Mouse (Mus musculus): ENCODE results near the gene Klc3.

The Klc3 gene

DNA sequence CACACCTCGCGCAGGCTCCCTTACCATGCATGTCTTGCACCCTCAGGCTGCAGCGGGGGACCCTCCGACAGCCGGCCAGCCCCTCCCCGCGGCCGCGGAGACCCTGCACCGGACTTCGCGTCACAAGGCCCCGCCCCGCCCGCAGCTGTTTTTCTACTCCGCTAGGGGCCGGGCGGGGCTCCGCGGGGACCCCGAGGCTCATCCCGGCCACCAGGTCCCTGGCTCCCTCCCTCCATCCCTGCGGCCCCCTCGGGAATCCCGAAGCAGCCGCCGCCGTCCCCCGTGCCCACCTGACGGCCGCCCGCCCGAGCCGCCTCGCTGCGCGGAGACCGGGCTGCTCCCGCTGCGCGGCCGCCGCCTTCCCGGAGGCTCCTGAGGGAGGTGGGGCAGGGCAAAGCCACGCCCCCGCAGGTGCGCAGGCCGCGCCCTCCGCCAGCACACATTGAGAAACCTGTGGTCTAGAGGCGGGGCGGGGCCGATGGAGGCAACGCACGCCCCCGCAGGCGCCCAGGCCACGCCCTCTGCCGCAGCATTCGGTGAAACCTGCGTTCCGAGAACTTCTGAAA, at the start of gene Klc3:
Klc3 (minus strand) TSS at position 374 of the 566 bp plus-strand sequence.
- peak in 1 of 2 experiments; percentile 37 for DNase-seq

DNA sequence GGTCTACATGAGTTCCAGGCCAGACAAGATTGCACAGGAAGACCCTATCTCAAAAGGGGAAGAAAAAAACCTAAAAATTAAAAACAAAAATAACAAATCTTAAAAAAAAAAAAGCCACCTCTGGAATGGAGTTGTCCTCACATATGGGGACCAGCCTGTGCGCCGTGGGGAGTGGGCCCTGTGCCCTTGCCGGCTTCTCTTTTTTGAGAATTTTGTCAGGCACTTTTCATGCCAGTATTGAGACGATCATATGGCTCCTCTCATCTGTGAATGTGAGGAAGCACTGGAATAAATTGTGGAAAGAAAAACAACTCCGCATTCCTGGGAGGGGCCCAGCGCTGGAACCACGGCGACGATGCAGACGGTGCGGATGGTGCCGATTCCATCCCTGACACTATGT, 45.3 kb upstream of the Klc3 start:
- DNase-seq, result no peak

- peak; percentile 58 to 70 for DNase-seq
Observed at GRCm38 (mm10) chr7:19447689-19448088, 43.8 kb upstream of the Klc3 start.

GRCm38 (mm10) chr7:19444801-19445200, 40.9 kb upstream of the Klc3 start:
- DNase-seq, result no peak

GRCm38 (mm10) chr7:19443344-19443743, 39.4 kb upstream of the Klc3 start:
- DNase-seq, result peak; percentile 91 to 96

- no peak for DNase-seq
Observed at GRCm38 (mm10) chr7:19441448-19442091, 37.7 kb upstream of the Klc3 start.

- DNase-seq, result no peak
Observed at GRCm38 (mm10) chr7:19437048-19437447, 33.1 kb upstream of the Klc3 start.

DNA sequence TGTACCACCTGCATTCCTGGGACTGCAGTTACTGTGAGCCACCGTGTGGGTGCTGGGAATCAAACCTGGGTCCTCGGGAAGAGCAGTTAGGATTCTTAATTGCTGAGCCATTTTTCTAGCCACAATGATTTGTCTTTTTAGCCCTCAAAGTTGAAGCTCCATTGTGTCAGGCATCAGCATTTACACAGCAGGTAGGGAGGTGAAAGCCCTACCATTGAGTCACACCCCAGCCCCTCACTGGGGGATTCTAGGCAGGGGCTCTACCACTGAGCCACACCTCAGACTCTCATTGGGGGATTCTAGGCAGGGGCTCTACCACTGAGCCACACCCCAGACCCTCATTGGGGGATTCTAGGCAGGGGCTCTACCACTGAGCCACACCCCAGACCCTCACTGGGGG, 32.4 kb upstream of the Klc3 start:
- DNase-seq, result no peak

DNA sequence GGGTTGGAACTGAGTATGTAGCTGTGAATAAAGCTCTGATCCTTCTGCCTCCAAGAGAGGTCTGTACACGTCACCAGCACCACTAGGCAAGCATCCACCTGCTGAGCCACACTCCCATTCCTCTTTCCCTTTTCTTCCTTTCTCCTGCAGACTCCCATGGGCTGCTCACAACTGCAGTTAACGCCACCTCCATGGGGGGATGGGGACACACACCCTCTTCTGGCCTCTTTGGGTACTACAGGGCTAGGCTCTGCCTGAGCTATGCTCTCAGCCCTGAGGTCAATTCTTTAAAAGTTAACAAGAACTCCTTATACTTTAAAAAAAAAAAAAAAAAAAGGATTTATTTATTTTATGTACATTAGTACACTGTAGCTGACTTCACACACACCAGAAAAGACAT, 28.6 kb upstream of the Klc3 start:
- no peak for DNase-seq

- DNase-seq, result no peak
Observed at GRCm38 (mm10) chr7:19430402-19430801, 26.5 kb upstream of the Klc3 start.

GRCm38 (mm10) chr7:19429726-19430125, 25.8 kb upstream of the Klc3 start:
- peak; percentile 63 to 64 for DNase-seq

- DNase-seq, result no peak
Observed at GRCm38 (mm10) chr7:19427999-19428650, 24.2 kb upstream of the Klc3 start.

- DNase-seq, result no peak
Observed at GRCm38 (mm10) chr7:19426888-19427287, 23.0 kb upstream of the Klc3 start.

DNA sequence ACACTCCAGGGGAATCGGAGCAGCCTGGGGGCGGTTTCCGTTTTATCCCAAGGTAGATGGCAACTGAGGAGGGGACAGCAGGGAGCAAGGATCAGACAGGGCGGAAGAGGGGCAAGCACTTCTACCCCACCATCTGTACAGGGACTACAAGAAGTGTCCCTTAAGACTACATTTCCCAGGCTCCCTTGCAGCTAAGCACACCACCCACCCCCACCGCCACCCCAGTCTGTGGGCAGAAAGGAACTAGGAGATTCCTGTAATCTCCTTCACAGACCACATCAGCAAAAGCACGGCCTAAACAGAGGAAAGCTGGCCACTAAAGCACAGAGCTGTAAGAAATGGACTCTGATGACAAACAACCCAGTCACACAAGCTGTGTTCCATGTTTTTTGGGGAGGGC, 22.4 kb upstream of the Klc3 start:
- no peak for DNase-seq

DNA sequence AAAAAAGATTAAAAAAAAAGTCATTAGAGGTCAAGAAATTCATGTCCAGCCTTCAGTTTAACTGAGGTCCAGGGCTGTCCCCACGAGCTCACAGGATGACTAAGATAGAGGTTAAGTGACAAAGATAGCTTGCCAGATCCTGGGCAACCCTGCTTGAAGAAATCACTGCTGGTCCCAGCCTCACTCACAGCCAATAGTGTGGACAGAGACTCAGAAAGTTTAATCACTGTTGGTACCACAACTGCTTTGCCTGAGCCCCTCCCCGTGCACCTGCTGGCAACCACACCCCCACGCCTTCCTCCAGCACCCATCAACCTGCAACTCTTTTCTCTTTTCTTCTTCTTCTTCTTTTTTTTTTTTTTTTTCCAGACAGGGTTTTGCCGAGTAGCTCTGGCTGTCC, 20.1 kb upstream of the Klc3 start:
- no peak for DNase-seq

GRCm38 (mm10) chr7:19423083-19423482, 19.2 kb upstream of the Klc3 start:
- DNase-seq, result no peak

DNA sequence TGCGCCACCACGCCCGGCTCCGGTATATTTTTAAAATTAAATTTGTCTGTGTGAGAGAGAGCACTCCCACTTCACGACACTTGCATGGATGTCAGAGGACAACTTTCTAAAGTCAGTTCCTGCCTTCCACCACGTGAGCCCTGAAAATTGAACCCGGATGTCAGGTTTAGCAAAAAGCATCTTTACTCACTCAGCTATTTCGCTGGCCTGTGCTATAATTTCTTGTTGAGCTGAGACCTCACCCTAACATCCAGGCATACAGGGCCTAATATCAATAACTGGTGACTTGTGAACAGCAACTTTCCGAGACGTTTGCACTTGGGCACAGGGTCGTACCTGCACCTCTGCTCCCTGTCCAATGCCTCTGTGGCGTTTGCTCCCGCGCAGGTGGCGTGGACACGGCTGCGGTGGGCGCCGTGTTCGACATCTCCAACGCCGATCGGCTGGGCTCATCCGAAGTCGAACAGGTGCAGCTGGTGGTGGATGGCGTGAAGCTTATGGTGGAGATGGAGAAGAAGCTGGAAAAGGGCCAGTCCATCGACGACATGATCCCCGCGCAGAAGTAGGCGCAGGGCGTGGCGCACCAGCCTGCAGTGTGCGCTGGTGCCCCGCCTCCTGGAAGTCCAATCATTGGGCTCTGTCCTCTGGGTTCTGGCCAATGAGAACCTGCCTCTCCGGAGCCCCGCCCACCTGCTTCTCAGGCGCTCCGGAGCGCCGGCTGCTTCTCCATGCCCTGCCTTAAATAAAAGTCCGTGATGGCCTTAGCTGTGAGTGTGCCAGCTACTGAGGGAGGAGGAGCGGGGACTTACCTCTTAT, 17.1 kb upstream of the Klc3 start:
- DNase-seq, result peak; percentile 79 to 85

- no peak for DNase-seq
Observed at GRCm38 (mm10) chr7:19420121-19420520, 16.2 kb upstream of the Klc3 start.

- no peak for DNase-seq
Observed at GRCm38 (mm10) chr7:19416590-19416989, 12.7 kb upstream of the Klc3 start.

DNA sequence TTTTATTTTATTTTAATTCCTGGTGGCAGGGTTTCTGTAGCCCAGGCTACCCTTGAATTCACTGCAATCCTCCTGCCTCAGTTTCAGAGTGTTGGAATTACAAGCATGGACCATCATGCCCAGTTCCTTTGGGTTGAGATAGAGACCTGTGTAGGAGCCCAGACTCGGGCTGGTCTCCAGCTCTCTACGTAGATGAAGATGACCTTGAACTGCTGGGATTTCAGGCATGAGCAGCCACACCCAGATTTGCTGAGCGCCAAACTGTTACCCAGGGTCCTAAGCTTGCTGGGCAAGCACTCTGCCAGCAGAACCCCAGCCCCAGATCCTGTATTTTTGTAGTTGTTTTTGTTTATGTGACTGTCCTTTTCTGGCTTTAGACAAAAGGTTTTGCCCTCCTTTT, 9.6 kb upstream of the Klc3 start:
- DNase-seq, result no peak

GRCm38 (mm10) chr7:19411783-19412182, 7.9 kb upstream of the Klc3 start:
- DNase-seq, result no peak

GRCm38 (mm10) chr7:19410766-19411344, 7.0 kb upstream of the Klc3 start:
- no peak for DNase-seq

DNA sequence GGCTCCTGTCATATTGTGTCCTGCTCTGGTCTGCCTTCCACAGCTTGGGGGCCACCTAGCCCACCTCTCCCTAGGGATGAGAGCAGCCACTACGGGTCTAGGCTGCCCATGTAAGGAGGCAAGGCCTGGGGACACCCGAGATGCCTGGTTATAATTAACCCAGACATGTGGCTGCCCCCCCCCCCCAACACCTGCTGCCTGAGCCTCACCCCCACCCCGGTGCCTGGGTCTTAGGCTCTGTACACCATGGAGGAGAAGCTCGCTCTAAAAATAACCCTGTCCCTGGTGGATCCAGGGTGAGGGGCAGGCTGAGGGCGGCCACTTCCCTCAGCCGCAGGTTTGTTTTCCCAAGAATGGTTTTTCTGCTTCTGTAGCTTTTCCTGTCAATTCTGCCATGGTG, 5.8 kb upstream of the Klc3 start:
- no peak for DNase-seq
